Mouse (Mus musculus) cerebellum, adult (tissue): Measurements from ENCODE around the gene Slc15a2.

Experiments used
- ATAC-seq: cut with Nextera tagmentation; 2 replicates; pipeline ENCODE4 v1.9.2; 2017; ENCODE audit warnings: mild to moderate bottlenecking, moderate library complexity, mixed read lengths; ENCODE audit not compliant: insufficient number of reproducible peaks, low FRiP score, low TSS enrichment

Gene Slc15a2

DNA sequence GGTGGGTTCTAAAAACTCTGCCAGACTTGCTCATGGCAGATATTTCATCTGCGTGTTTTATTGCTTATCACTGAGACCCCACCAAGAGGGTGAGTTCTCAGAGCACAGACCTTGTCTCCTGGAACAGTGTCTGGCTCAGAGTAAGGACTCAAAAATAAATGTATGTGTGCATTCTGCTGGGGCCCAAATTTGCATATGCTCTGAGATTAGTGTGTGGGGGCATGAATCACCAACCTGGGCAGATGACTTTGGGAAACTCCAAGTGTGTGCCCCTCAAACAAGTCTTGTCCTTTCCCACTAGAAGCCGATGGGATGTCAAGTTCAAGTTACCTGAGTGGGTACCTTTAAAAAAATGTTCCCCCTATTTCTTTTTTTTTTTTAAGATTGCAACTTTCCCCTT is 84.3 kb downstream of the Slc15a2 start:
- no peak for ATAC-seq
